Mouse (Mus musculus) liver, postnatal 0 days (tissue): Measurements from ENCODE around the gene Mfsd10. TPM values are rescaled to one million over a fixed set of nuclear protein-coding genes. Genes with fewer than 3 reads are reported as not detected.

Experiments
- ATAC-seq: fragments of 200-750 bp; cut with Nextera tagmentation; 2 replicates; pipeline ENCODE4 v1.8.0; 2017; ENCODE audit warnings: mild to moderate bottlenecking, moderate library complexity
- DNase-seq: peaks from one replicate; pipeline ENCODE4 v3.0.0-alpha.2; 2016
- H3K27ac ChIP-seq: fragments of 300-500 bp; sonication (generic); 2 replicates; pipeline ENCODE4 v1.5.1; 2014; ENCODE audit warnings: antibody characterized with exemption, moderate library complexity, mild to moderate bottlenecking, low read depth
- H3K27me3 ChIP-seq: fragments of 300-500 bp; sonication (generic); 2 replicates; pipeline ENCODE4 v1.6.1; 2014; ENCODE audit warnings: low read length, control low read depth, mixed read lengths; ENCODE audit not compliant: insufficient read depth
- H3K36me3 ChIP-seq: fragments of 300-500 bp; sonication (generic); replicated peaks from 2 replicates; pipeline ENCODE4 v1.6.1; 2014; ENCODE audit warnings: mild to moderate bottlenecking, control low read depth, low read length, moderate library complexity, mixed read lengths; ENCODE audit not compliant: insufficient read depth
- H3K4me1 ChIP-seq: fragments of 300-500 bp; sonication (generic); 2 replicates; pipeline ENCODE4 v1.6.1; 2014; ENCODE audit warnings: antibody characterized with exemption, mild to moderate bottlenecking, control low read depth; ENCODE audit not compliant: insufficient read depth
- H3K4me2 ChIP-seq: fragments of 300-500 bp; sonication (generic); 2 replicates; pipeline ENCODE4 v1.6.1; 2014; ENCODE audit warnings: low read depth, mild to moderate bottlenecking, low read length, moderate library complexity, mixed read lengths
- H3K4me3 ChIP-seq: fragments of 300-500 bp; sonication (generic); 2 replicates; pipeline ENCODE4 v1.5.1; 2014; ENCODE audit warnings: low read depth, low read length
- H3K9ac ChIP-seq: fragments of 300-500 bp; sonication (generic); replicated peaks from 2 replicates; pipeline ENCODE4 v1.6.1; 2014; ENCODE audit warnings: mild to moderate bottlenecking, moderate library complexity
- H3K9me3 ChIP-seq: fragments of 300-500 bp; sonication (generic); 2 replicates; pipeline ENCODE4 v1.6.1; 2016; ENCODE audit warnings: mild to moderate bottlenecking, control low read depth, low read length, mixed read lengths
- CTCF ChIP-seq: sonication (generic); IDR thresholded peaks from 2 replicates; pipeline ENCODE4 v1.5.1; 2016; ENCODE audit warnings: antibody characterized with exemption, low read depth
- EP300 ChIP-seq: IDR thresholded peaks from 2 replicates; pipeline ENCODE4 v1.6.1; 2016; ENCODE audit warnings: antibody characterized with exemption, low read depth, mild to moderate bottlenecking
- WGBS: fragments of 180-500 bp; shearing (Covaris S2); extraction: QIAGEN DNeasy Blood & Tissue Kit; methylation state at CpG from one replicate; pipeline ENCODE4 v1.1.7; 2014; ENCODE audit not compliant: insufficient replicate concordance; 5-methylcytosine and 5-hydroxymethylcytosine counted together
- polyA plus RNA-seq: library from polyadenylated mRNA; unstranded; fragments of >200 nt; fragmentation: Nextera tagmentation; extraction: Ambion mirVana; gene quantifications from 2 replicates; pipeline ENCODE4 v1.2.1, GENCODE M21; 2015

Mfsd10 gene
- polyA plus RNA-seq: 31.1 and 32.7 TPM in 2 replicates

DNA sequence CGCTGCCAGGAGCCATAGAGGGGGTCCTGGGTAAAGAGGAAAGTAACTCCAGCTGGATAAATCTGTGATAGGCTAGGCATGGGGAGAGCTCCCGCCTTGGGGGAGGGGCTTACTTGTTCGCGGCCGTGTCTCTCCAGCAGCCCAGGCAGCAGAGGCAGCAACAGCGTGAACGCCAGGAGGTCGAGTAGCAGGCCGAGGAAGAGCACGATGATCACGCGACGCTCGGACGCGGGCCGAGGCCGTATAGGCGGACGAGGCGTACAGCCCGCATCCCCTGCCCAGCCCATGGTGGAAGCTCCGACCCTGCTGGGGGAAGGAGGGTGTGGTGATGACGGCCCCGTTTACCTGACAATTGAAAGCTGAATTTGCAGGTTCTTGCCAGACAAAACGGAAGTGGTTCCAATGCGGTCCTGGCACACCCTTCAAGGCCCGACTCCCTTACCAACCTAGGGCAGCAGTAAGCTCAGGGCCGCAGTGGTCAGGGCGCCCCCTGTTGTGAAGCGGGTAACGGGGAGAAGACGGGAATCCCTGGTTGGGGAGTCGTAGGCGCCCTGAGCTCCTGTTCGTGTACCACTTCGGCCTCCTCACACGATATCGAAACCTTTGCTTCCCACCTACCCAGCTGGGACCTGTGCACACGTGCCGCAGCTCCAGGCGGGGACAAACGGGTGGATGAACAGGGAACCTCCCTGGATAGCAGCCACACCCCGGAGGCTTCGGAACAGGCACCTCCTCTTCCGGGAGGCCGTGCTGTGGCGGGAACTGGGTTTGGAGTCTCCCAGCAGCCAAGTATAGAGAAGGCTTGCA is at the start of gene Mfsd10:
TSS of gene Mfsd10 (minus strand) at position 732 of the 807 bp plus-strand sequence.
- DNase-seq (peak; percentile 87), ATAC-seq (peak; percentile 89)
- under 1% methylated on average over 48 of the region's 48 CpGs for WGBS
- Histone ChIP-seq H3K27ac (peak within 1 kb of the TSS; percentile 81), H3K9ac (peak within 1 kb of the TSS; percentile 75), H3K4me3 (peak within 1 kb of the TSS; percentile 66), H3K27me3 (no peaks in the 10 kb centered on the region), H3K9me3 (no peaks in the 10 kb centered on the region), H3K4me2 (peak within 1 kb of the TSS; percentile 92), H3K4me1 (peaks cover 30% of the 10 kb centered on the region), H3K36me3 (peaks cover 58% of the 10 kb centered on the region)
- no peak for TF ChIP-seq EP300
- TF ChIP-seq CTCF: peak; percentile 71

DNA sequence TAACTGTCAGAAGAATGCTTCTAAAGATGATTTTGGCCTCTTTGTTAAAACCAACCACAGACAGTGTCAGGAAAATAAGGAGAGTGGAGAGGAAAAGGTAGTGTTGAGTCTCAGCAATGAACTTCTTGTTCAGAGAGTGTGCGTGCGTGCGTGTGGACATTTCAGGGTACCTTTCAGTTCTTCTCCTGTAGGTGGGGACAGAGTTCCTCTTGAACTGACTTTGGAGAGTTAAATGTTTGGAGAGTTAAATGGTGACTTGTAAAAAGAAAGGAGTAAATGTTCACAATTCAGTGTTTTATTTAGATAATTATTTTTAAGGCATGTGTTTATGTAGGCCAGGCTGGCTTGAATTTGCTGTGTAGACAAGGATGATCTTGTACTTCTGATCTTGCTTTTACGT is 33.3 kb upstream of the Mfsd10 start:
- DNase-seq: no peak
- Histone ChIP-seq H3K9me3 (no peaks in the 10 kb centered on the region), H3K36me3 (no peaks in the 10 kb centered on the region), H3K4me1 (no peaks in the 10 kb centered on the region), H3K27me3 (no peaks in the 10 kb centered on the region), H3K4me3 (no peak overlapping the region), H3K4me2 (no peak overlapping the region), H3K27ac (no peak overlapping the region), H3K9ac (no peak overlapping the region)
- TF ChIP-seq CTCF: peak; percentile 53
- no peak for TF ChIP-seq EP300
- no peak for ATAC-seq
- 74% methylated on average over 4 of the region's 4 CpGs for WGBS

DNA sequence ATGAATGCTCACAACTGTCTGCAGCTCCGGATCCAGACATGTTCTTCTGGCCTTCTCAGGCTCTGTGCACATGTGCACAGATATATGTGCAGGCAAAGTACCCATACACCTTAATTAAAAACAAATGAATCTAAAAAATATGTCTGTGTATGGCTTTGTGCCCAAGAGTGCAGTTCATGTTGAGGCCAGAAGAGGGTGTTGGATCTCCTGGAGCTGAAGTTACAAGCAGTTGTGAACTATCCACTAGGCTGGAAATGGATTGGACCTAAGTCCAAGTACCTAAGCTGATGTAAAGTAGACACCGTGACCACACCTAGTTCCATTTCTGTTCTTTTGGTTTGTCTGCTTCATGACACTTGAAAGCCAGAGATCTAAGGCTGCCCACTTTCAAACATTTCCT is 32.5 kb upstream of the Mfsd10 start:
- no peak overlapping the region for H3K4me3 ChIP-seq
- no peak overlapping the region for H3K27ac ChIP-seq
- no peak for TF ChIP-seq EP300
- TF ChIP-seq CTCF: peak; percentile 57
- no peaks in the 10 kb centered on the region for H3K27me3 ChIP-seq
- no peak for DNase-seq
- no peak overlapping the region for H3K4me2 ChIP-seq
- no peaks in the 10 kb centered on the region for H3K4me1 ChIP-seq
- H3K9me3 ChIP-seq: no peaks in the 10 kb centered on the region
- no peaks in the 10 kb centered on the region for H3K36me3 ChIP-seq
- WGBS: 79% methylated on average over 2 of the region's 2 CpGs
- ATAC-seq: no peak
- H3K9ac ChIP-seq: no peak overlapping the region

DNA sequence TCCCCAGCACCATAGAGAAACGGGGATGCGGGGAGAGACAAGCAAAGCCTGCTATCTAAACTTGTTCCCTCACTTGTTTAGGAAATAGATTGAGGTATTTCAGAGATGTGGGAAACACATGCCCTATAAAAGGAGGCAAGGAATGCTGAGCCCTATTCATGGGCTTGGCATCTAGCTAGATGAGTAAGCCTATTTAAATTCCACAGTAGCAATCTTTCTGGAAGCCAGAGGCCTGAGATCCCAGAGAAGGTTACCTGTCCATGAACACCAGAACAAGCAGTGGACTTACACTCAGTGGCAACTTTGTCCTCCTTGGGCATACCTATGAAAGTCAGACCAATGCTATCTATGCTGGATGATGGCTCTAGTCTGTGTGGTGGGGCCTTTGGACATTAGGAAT is 26.2 kb upstream of the Mfsd10 start:
- Histone ChIP-seq H3K9ac (no peak overlapping the region), H3K36me3 (no peaks in the 10 kb centered on the region), H3K9me3 (no peaks in the 10 kb centered on the region), H3K4me2 (no peak overlapping the region), H3K27me3 (no peaks in the 10 kb centered on the region), H3K4me3 (no peak overlapping the region), H3K4me1 (peaks cover 14% of the 10 kb centered on the region), H3K27ac (no peak overlapping the region)
- TF ChIP-seq CTCF (no peak), EP300 (no peak)
- no peak for ATAC-seq
- 83% methylated on average over 2 of the region's 2 CpGs for WGBS
- DNase-seq: no peak

DNA sequence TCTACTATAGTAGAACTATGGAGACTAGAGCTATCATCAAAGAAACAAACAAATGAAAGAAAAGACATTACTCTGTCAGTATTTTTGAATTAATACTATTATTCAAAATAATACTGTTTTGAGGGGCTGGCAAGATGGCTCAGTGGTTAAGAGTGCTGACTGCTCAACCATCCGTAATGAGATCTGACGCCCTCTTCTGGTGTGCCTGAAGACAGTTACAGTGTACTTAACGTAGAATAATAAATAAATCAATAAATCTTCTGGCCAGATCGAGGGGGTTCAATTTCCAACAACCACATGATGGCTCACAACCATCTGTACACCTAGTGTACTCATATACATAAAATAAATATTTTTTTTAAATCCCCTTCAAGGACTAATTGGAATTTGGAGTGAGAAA is 24.9 kb upstream of the Mfsd10 start:
- DNase-seq: no peak
- 0 out of 2 replicates have a peak overlapping the region, but pooled peaks have one; percentile 82 for H3K4me2 ChIP-seq
- WGBS: 72% methylated on average over 4 of the region's 4 CpGs

DNA sequence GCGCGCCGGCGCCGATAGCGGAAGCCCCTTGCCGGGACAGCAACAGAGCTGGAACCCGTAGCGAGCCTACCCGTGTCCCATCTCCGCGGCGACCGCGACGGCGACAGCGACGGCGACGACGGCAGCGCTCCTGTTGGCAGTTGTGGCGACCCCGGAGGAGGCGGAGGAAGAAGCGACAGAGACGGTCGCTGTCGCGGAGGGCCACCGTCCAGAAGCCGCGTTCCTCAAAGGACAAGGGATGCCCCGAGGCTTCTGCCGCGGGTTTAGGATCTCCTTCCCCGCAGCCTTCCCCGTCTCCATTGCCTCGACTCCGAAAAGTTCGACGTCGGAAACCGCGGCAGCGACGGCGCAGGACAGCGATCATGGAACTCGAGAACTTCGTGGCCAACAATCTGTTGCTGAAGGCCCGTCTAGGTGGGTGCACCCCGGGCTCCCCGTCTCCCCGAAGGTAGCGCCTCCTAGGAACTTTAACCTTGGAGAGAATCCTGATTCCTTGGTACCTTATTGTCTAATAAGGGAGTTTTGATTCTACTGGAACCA is 23.6 kb upstream of the Mfsd10 start:
- under 1% methylated on average over 53 of the region's 57 CpGs for WGBS
- no peak for ATAC-seq
- Histone ChIP-seq H3K36me3 (peaks cover 13% of the 10 kb centered on the region), H3K27ac (peak overlapping the region; percentile 89), H3K4me2 (peak overlapping the region; percentile 82), H3K9me3 (no peaks in the 10 kb centered on the region), H3K9ac (peak overlapping the region; percentile 70), H3K4me3 (peak overlapping the region; percentile 68), H3K4me1 (peaks cover 14% of the 10 kb centered on the region), H3K27me3 (no peaks in the 10 kb centered on the region)
- DNase-seq: no peak
- TF ChIP-seq EP300 (no peak), CTCF (no peak)

More for the DNA sequence above, 24.9 kb upstream of the Mfsd10 start:
- TF ChIP-seq CTCF (0 out of 2 replicates have a peak, but pooled peaks have one; percentile 9), EP300 (no peak)
- H3K27ac ChIP-seq: no peak overlapping the region
- H3K4me3 ChIP-seq: no peak overlapping the region
- no peak for ATAC-seq
- no peaks in the 10 kb centered on the region for H3K27me3 ChIP-seq
- H3K4me1 ChIP-seq: peaks cover 14% of the 10 kb centered on the region
- H3K9me3 ChIP-seq: no peaks in the 10 kb centered on the region
- H3K36me3 ChIP-seq: peaks cover 4% of the 10 kb centered on the region; the same call in 1 of the 2 replicates
- H3K9ac ChIP-seq: no peak overlapping the region
